Mouse (Mus musculus): ENCODE data around the gene Gpr156. TPM values are rescaled to one million over a fixed set of nuclear protein-coding genes. Genes with fewer than 3 reads are reported as not detected.
"Not testable (repeated sequence)": the region's sequence is repeated elsewhere in the genome, so short reads cannot be mapped to it uniquely, and the experiment has no call there.

The Gpr156 gene
- total and polyA plus RNA-seq, 3 experiments = 0.08 to 0.09 TPM; not detected in 1

- DNase-seq (ENCODE audit: extremely low read depth) = no peak
- dilution Hi-C loops (cut with MboI; ENCODE audit: extremely low pct_ligation_motif_present, extremely low pct_unique_long_range_greater_than_20kb, low sequenced_read_pairs) (no loop called here), in situ Hi-C loops (cut with MboI; ENCODE audit: low pct_ligation_motif_present, low pct_unique_long_range_greater_than_20kb, low sequenced_read_pairs) (no loop called here)
- Histone ChIP-seq H3K27ac (ENCODE audit: insufficient read depth, low read depth) (no peak overlapping the region), H3K9me3 (replicated peaks; ENCODE audit: low read length) (no peaks in the 10 kb centered on the region), H3K4me3 (replicated peaks in 1 of 3; ENCODE audit: low read depth in 2 of 3, low read length in 2 of 3, poor library complexity in 1 of 3) (no peak overlapping the region), H3K9ac (ENCODE audit: insufficient read depth, low read depth) (no peak overlapping the region), H3K4me1 (ENCODE audit: control insufficient read depth in 1 of 2, insufficient read depth in 2 of 2) (peaks cover 0 to 11% of the 10 kb centered on the region in 2 experiments; a peak in 2 of 4 replicates), H3K27me3 (replicated peaks) (no peaks in the 10 kb centered on the region), H3K36me3 (replicated peaks in 1 of 2; ENCODE audit: control insufficient read depth in 1 of 2, insufficient read depth in 1 of 2, low read length in 1 of 2) (no peaks in the 10 kb centered on the region), H3K79me2 (replicated peaks; ENCODE audit: control insufficient read depth, extremely low read depth, insufficient read depth, poor library complexity, severe bottlenecking) (no peaks in the 10 kb centered on the region), H3K4me2 (ENCODE audit: insufficient read depth, low read depth, poor library complexity, severe bottlenecking) (no peak overlapping the region)
- no peak for TF ChIP-seq TBP (conservative IDR thresholded peaks at IDR 0.05; ENCODE audit: low read depth, low read length)
- peak; percentile 71 for TF ChIP-seq ZNF384 (IDR thresholded peaks at IDR 0.05; ENCODE audit: low read depth, low read length)
- no peak for TF ChIP-seq ZC3H11A (IDR thresholded peaks at IDR 0.05; ENCODE audit: low read depth, low read length)
Observed at GRCm38 (mm10) chr16:37972357-37972756, 56.1 kb downstream of the Gpr156 start.

- H3K79me2 ChIP-seq (replicated peaks; ENCODE audit: control insufficient read depth, extremely low read depth, insufficient read depth, poor library complexity, severe bottlenecking); H3K4me2 ChIP-seq (ENCODE audit: insufficient read depth, low read depth, poor library complexity, severe bottlenecking); H3K27ac ChIP-seq (ENCODE audit: insufficient read depth, low read depth); H3K9me3 ChIP-seq (replicated peaks; ENCODE audit: low read length); in situ Hi-C loops (cut with MboI; ENCODE audit: low pct_ligation_motif_present, low pct_unique_long_range_greater_than_20kb, low sequenced_read_pairs); H3K4me3 ChIP-seq (replicated peaks in 1 of 3; ENCODE audit: low read depth in 2 of 3, low read length in 2 of 3, poor library complexity in 1 of 3); H3K9ac ChIP-seq (ENCODE audit: insufficient read depth, low read depth); H3K36me3 ChIP-seq (replicated peaks in 1 of 2; ENCODE audit: control insufficient read depth in 1 of 2, insufficient read depth in 1 of 2, low read length in 1 of 2); dilution Hi-C loops (cut with MboI; ENCODE audit: extremely low pct_ligation_motif_present, extremely low pct_unique_long_range_greater_than_20kb, low sequenced_read_pairs); DNase-seq (ENCODE audit: extremely low read depth); H3K27me3 ChIP-seq (replicated peaks): not testable (repeated sequence)
- H3K4me1 ChIP-seq (ENCODE audit: control insufficient read depth in 1 of 2, insufficient read depth in 2 of 2) = peaks cover 0 to 11% of the 10 kb centered on the region in 2 experiments; a peak in 2 of 4 replicates
Observed at GRCm38 (mm10) chr16:37973239-37973638, 56.9 kb downstream of the Gpr156 start.

- Histone ChIP-seq H3K9me3 (replicated peaks; ENCODE audit: low read length) (no peaks in the 10 kb centered on the region), H3K4me3 (replicated peaks in 1 of 3; ENCODE audit: low read depth in 2 of 3, low read length in 2 of 3, poor library complexity in 1 of 3) (no peak overlapping the region), H3K4me1 (ENCODE audit: control insufficient read depth in 1 of 2, insufficient read depth in 2 of 2) (peaks cover 0 to 11% of the 10 kb centered on the region in 2 experiments; a peak in 2 of 4 replicates), H3K4me2 (ENCODE audit: insufficient read depth, low read depth, poor library complexity, severe bottlenecking) (no peak overlapping the region), H3K79me2 (replicated peaks; ENCODE audit: control insufficient read depth, extremely low read depth, insufficient read depth, poor library complexity, severe bottlenecking) (no peaks in the 10 kb centered on the region), H3K9ac (ENCODE audit: insufficient read depth, low read depth) (no peak overlapping the region), H3K36me3 (replicated peaks in 1 of 2; ENCODE audit: control insufficient read depth in 1 of 2, insufficient read depth in 1 of 2, low read length in 1 of 2) (no peaks in the 10 kb centered on the region), H3K27ac (ENCODE audit: insufficient read depth, low read depth) (no peak overlapping the region), H3K27me3 (replicated peaks) (no peaks in the 10 kb centered on the region)
- no peak for TF ChIP-seq ZKSCAN1 (IDR thresholded peaks at IDR 0.05; ENCODE audit: borderline replicate concordance, low read depth, low read length)
- TF ChIP-seq MAZ (IDR thresholded peaks at IDR 0.05; ENCODE audit: low read depth, low read length) = no peak
- TF ChIP-seq NELFE (IDR thresholded peaks at IDR 0.05; ENCODE audit: low read depth, low read length) = no peak
- TF ChIP-seq E2F4 (IDR thresholded peaks at IDR 0.05; ENCODE audit: insufficient replicate concordance, low read depth, low read length) = no peak
- no peak for TF ChIP-seq TCF12 (IDR thresholded peaks at IDR 0.05; ENCODE audit: low read depth, low read length)
- no peak for TF ChIP-seq MEF2A (IDR thresholded peaks at IDR 0.05; ENCODE audit: borderline replicate concordance, low read depth, low read length)
- TF ChIP-seq ETS1 (conservative IDR thresholded peaks at IDR 0.05; ENCODE audit: low read depth, low read length) = no peak
- no peak for TF ChIP-seq MAX (IDR thresholded peaks at IDR 0.05; ENCODE audit: low read length)
- TF ChIP-seq BHLHE40 (IDR thresholded peaks at IDR 0.05; ENCODE audit: low read depth, low read length) = no peak
- TF ChIP-seq MAFK (IDR thresholded peaks at IDR 0.05; ENCODE audit: insufficient replicate concordance, low read length) = no peak
- no peak for TF ChIP-seq ZMIZ1 (IDR thresholded peaks at IDR 0.05; ENCODE audit: low read depth, low read length)
- no peak for TF ChIP-seq IRF4 (IDR thresholded peaks at IDR 0.05; ENCODE audit: low read depth, low read length)
- TF ChIP-seq PAX5 (IDR thresholded peaks at IDR 0.05; ENCODE audit: low read length) = no peak
- no peak for TF ChIP-seq JUN (IDR thresholded peaks at IDR 0.05; ENCODE audit: insufficient read depth, low read depth, low read length)
- no peak for TF ChIP-seq ZNF384 (IDR thresholded peaks at IDR 0.05; ENCODE audit: low read depth, low read length)
- no peak for TF ChIP-seq HCFC1 (IDR thresholded peaks at IDR 0.05; ENCODE audit: low read depth, low read length)
- no peak for TF ChIP-seq UBTF (IDR thresholded peaks at IDR 0.05; ENCODE audit: low read depth, low read length)
- TF ChIP-seq ELF1 (IDR thresholded peaks at IDR 0.05; ENCODE audit: low read depth, low read length) = no peak
- no peak for TF ChIP-seq CHD1 (IDR thresholded peaks at IDR 0.05; ENCODE audit: low read depth, low read length)
- no peak for TF ChIP-seq USF1 (IDR thresholded peaks at IDR 0.05; ENCODE audit: low read depth, low read length)
- in situ Hi-C loops (cut with MboI; ENCODE audit: low pct_ligation_motif_present, low pct_unique_long_range_greater_than_20kb, low sequenced_read_pairs) (no loop called here), dilution Hi-C loops (cut with MboI; ENCODE audit: extremely low pct_ligation_motif_present, extremely low pct_unique_long_range_greater_than_20kb, low sequenced_read_pairs) (no loop called here)
- no peak for DNase-seq (ENCODE audit: extremely low read depth)
Observed at GRCm38 (mm10) chr16:37973855-37974519, 57.7 kb downstream of the Gpr156 start.

Data from CH12.LX (cell line).